Mouse (Mus musculus) bone marrow, adult 2 months (tissue): ENCODE measurements around the gene Krt7.

Experiments used
- CTCF ChIP-seq: fragments of 200-500 bp; IDR thresholded peaks from 2 replicates; pipeline ENCODE4 v1.5.1; 2011; ENCODE audit warnings: low read length, control low read depth; ENCODE audit not compliant: control insufficient read depth, insufficient read depth
- POLR2A ChIP-seq: fragments of 200-500 bp; IDR thresholded peaks from 2 replicates; pipeline ENCODE4 v1.6.1; 2011; ENCODE audit warnings: low read depth, mild to moderate bottlenecking, control low read depth, low read length, borderline replicate concordance; ENCODE audit not compliant: control insufficient read depth

- no peak for TF ChIP-seq CTCF
- no peak for TF ChIP-seq POLR2A
These were observed 46.4 kb upstream of the Krt7 start for GRCm38 (mm10) chr15:101364425-101364824.
